8 mouse cellular contexts compared by ENCODE assay signal in genomic region chr10:58813801-58814191, GRCm38 (mm10). TPM values are rescaled to one million over a fixed set of nuclear protein-coding genes. Genes with fewer than 3 reads are reported as not detected.
DNase-seq lines count a peak whose midpoint lies in the region; ATAC-seq and TF ChIP-seq lines count a peak whose summit lies in the region.

No protein-coding gene starts in this region.

- TF ChIP-seq CTCF in olfactory bulb, adult 2 months (IDR thresholded peaks at IDR 0.05; ENCODE audit: insufficient read depth, low read depth, low read length): no peak

- DNase-seq in cerebellum, postnatal 10 days: peak; percentile 57 to 68
- no peak for DNase-seq in cerebellum, adult 18-20 months
- peak; percentile 1 for DNase-seq in thymus, postnatal 25 days
- DNase-seq in thymus, adult 18-20 months: no peak
- peak; percentile 50 for DNase-seq in hindbrain, embryonic 11.5 days (ENCODE audit: low spot score)

- peak overlapping the region; percentile 57 for H3K4me3 ChIP-seq in hindbrain, embryonic 11.5 days (ENCODE audit: low read depth, low read length)
- no peak overlapping the region; the same call in 1 of the 2 replicates for H3K4me3 ChIP-seq in liver, embryonic 15.5 days (replicated peaks)
- H3K4me3 ChIP-seq in olfactory bulb, adult 2 months (ENCODE audit: insufficient read depth, low read depth, low read length): peak overlapping the region; percentile 52

- peak overlapping the region; percentile 35; the same call in 1 of the 2 replicates for H3K9ac ChIP-seq in hindbrain, embryonic 11.5 days (ENCODE audit: low read depth, low read length)
- no peak overlapping the region for H3K9ac ChIP-seq in liver, embryonic 15.5 days

- WGBS in hindbrain, embryonic 11.5 days: 1% methylated on average over 35 of the region's 35 CpGs
- WGBS in liver, embryonic 15.5 days (ENCODE audit: insufficient replicate concordance): 2% methylated on average over 35 of the region's 35 CpGs
- WGBS in olfactory bulb, adult 2 months: 4% methylated on average over 35 of the region's 35 CpGs

- no peaks in the 10 kb centered on the region for H3K9me3 ChIP-seq in hindbrain, embryonic 11.5 days (ENCODE audit: control insufficient read depth, low read length)
- H3K9me3 ChIP-seq in liver, embryonic 15.5 days (replicated peaks): no peaks in the 10 kb centered on the region

- TF ChIP-seq POLR2A in olfactory bulb, adult 2 months (IDR thresholded peaks at IDR 0.05; ENCODE audit: insufficient read depth, low read depth, low read length): no peak

- ATAC-seq in hindbrain, embryonic 11.5 days (ENCODE audit: low FRiP score): no peak; the same call in none of the 2 replicates
- ATAC-seq in liver, embryonic 15.5 days (ENCODE audit: insufficient read depth): no peak
- ATAC-seq in activated CD4-positive, CD25-positive, alpha-beta regulatory T cell, adult 4 months: no peak

- peak overlapping the region; percentile 100 for H3K4me2 ChIP-seq in hindbrain, embryonic 11.5 days (replicated peaks; ENCODE audit: low read depth, low read length)
- peak overlapping the region; percentile 63 for H3K4me2 ChIP-seq in liver, embryonic 15.5 days

- 0 out of 2 replicates have a peak, but pooled peaks cover 4% of the 10 kb centered on the region for H3K4me1 ChIP-seq in hindbrain, embryonic 11.5 days (replicated peaks; ENCODE audit: control insufficient read depth, insufficient read depth, low read length)
- H3K4me1 ChIP-seq in liver, embryonic 15.5 days (replicated peaks): peaks cover 12% of the 10 kb centered on the region; the same call in 1 of the 2 replicates
- H3K4me1 ChIP-seq in olfactory bulb, adult 2 months (ENCODE audit: control insufficient read depth, insufficient read depth, low read length): peaks cover 20% of the 10 kb centered on the region

- H3K27me3 ChIP-seq in hindbrain, embryonic 11.5 days (ENCODE audit: control insufficient read depth, insufficient read depth, low read length): peaks cover 22% of the 10 kb centered on the region
- peaks cover 49% of the 10 kb centered on the region for H3K27me3 ChIP-seq in liver, embryonic 15.5 days

- no peak overlapping the region for H3K27ac ChIP-seq in hindbrain, embryonic 11.5 days (ENCODE audit: low read depth, low read length)
- H3K27ac ChIP-seq in liver, embryonic 15.5 days (replicated peaks): no peak overlapping the region
- H3K27ac ChIP-seq in olfactory bulb, adult 2 months (ENCODE audit: insufficient read depth, low read depth, low read length): no peak overlapping the region

- H3K36me3 ChIP-seq in hindbrain, embryonic 11.5 days (ENCODE audit: control insufficient read depth, insufficient read depth, low read length): no peaks in the 10 kb centered on the region
- no peaks in the 10 kb centered on the region for H3K36me3 ChIP-seq in liver, embryonic 15.5 days (replicated peaks)

RNA-seq across cellular contexts. Expression of gene Sh3rf3, which starts 0.6 kb away (rescaled TPM):
- polyA plus RNA-seq in hindbrain, embryonic 11.5 days (2014; fragmentation: Nextera tagmentation; extraction: Ambion mirVana): 1.0 and 1.5 TPM in 2 replicates
- 0.03 and 0.05 TPM in 2 replicates for polyA plus RNA-seq in liver, embryonic 15.5 days (2015; fragmentation: Nextera tagmentation; extraction: Ambion mirVana)
- polyA plus RNA-seq in olfactory bulb, adult 2 months (2012; ENCODE audit: insufficient read depth, insufficient read length, low replicate concordance, missing spikeins): not detected in 2 replicates
- polyA plus RNA-seq in activated CD4-positive, CD25-positive, alpha-beta regulatory T cell, adult 4 months (2017; shearing (Covaris generic)): not detected

Comparison
In these comparisons a context has a peak if more than half of its experiments do, and no peak if none do; other contexts are left out.
1. DNase-seq: peak in cerebellum, postnatal 10 days (2 of 2), thymus, postnatal 25 days (single experiment) and hindbrain, embryonic 11.5 days (single experiment); none in cerebellum, adult 18-20 months (0 of 2) and thymus, adult 18-20 months (0 of 2).